Mouse (Mus musculus) left cerebral cortex, postnatal 25 days (tissue): Measurements from ENCODE around the gene B3gnt9. TPM values are rescaled to one million over a fixed set of nuclear protein-coding genes. Genes with fewer than 3 reads are reported as not detected.

Source experiments
- DNase-seq, 2 experiments: peaks; one replicate each; pipeline ENCODE4 v3.0.0; 2022; ENCODE audit warnings: low spot score in 2 of 2, mixed read lengths in 1 of 2
- intact Hi-C: fragments of 180-260 bp; cut with DNase I; formaldehyde crosslinking; loops from one replicate; pipeline ENCODE4 v1.15.1; 2025
- total RNA-seq, 2 experiments: library from RNA; stranded (reverse); gene quantifications; 2 replicates each; pipeline ENCODE4 v1.2.3; 2021

The B3gnt9 gene
- total RNA-seq, 2 experiments from 2014 or later: 2.1 to 2.4 TPM

GRCm38 (mm10) chr8:105285514-105285913 is 30.6 kb upstream of the B3gnt9 start:
- no peak for DNase-seq
- intact Hi-C loops: no loop called here

- DNase-seq: no peak
- intact Hi-C loops: no loop called here
These were observed 28.1 kb upstream of the B3gnt9 start for GRCm38 (mm10) chr8:105283074-105283473.

- intact Hi-C loops: no loop called here
- DNase-seq: no peak
These were observed 27.3 kb upstream of the B3gnt9 start for GRCm38 (mm10) chr8:105282239-105282638.

GRCm38 (mm10) chr8:105281821-105282220 is 26.9 kb upstream of the B3gnt9 start:
- intact Hi-C loops: no loop called here

GRCm38 (mm10) chr8:105280567-105280966 is 25.6 kb upstream of the B3gnt9 start:
- intact Hi-C loops: no loop called here
- DNase-seq: no peak

More at GRCm38 (mm10) chr8:105281821-105282220, 26.9 kb upstream of the B3gnt9 start:
- DNase-seq: no peak

GRCm38 (mm10) chr8:105278911-105279334 is 24.0 kb upstream of the B3gnt9 start:
- DNase-seq: peak; percentile 84 to 90
- intact Hi-C loops: no loop called here

- intact Hi-C loops: no loop called here
- peak in 1 of 2 experiments; percentile 48 for DNase-seq
These were observed 21.6 kb upstream of the B3gnt9 start for GRCm38 (mm10) chr8:105276292-105277120.

- intact Hi-C loops: no loop called here
- no peak for DNase-seq
These were observed 20.9 kb upstream of the B3gnt9 start, which contains the start of gene Nol3 for GRCm38 (mm10) chr8:105275840-105276239. Gene Nol3, plus strand, starts transcription at chr8:105276140.

- DNase-seq: no peak
- intact Hi-C loops: no loop called here
These were observed 20.4 kb upstream of the B3gnt9 start for GRCm38 (mm10) chr8:105275387-105275786.

GRCm38 (mm10) chr8:105270916-105271186 is 15.9 kb upstream of the B3gnt9 start:
- intact Hi-C loops: no loop called here
- no peak for DNase-seq

GRCm38 (mm10) chr8:105270101-105270915 is 15.4 kb upstream of the B3gnt9 start:
- intact Hi-C loops: no loop called here

GRCm38 (mm10) chr8:105269461-105269947 is 14.6 kb upstream of the B3gnt9 start, which contains the start of gene Hsf4:
Gene Hsf4, plus strand, starts transcription at chr8:105269801.
- peak; percentile 47 to 55 for DNase-seq
- intact Hi-C loops: no loop called here

More at GRCm38 (mm10) chr8:105270101-105270915, 15.4 kb upstream of the B3gnt9 start:
- no peak for DNase-seq

- DNase-seq: no peak
- intact Hi-C loops: no loop called here
These were observed 14.1 kb upstream of the B3gnt9 start for GRCm38 (mm10) chr8:105269075-105269458.

- intact Hi-C loops: loop anchor here (1.0 kb wide), 1 partner anchor 21 kb away; the partner anchor contains the start of gene 4931428F04Rik
- peak; percentile 86 to 93 for DNase-seq
These were observed 13.6 kb upstream of the B3gnt9 start for GRCm38 (mm10) chr8:105268342-105269074.

- intact Hi-C loops: no loop called here
- DNase-seq: no peak
These were observed 11.8 kb upstream of the B3gnt9 start for GRCm38 (mm10) chr8:105266775-105267174.

- DNase-seq: no peak
- intact Hi-C loops: no loop called here
These were observed 10.2 kb upstream of the B3gnt9 start for GRCm38 (mm10) chr8:105265128-105265527.

GRCm38 (mm10) chr8:105264024-105264982 is 9.3 kb upstream of the B3gnt9 start, which contains the start of the genes Tradd and Fbxl8:
Gene Tradd, minus strand, starts transcription at chr8:105264609.
Gene Fbxl8, plus strand, starts transcription at chr8:105264648.
- DNase-seq: no peak
- intact Hi-C loops: no loop called here

- DNase-seq: no peak
- intact Hi-C loops: no loop called here
These were observed 8.4 kb upstream of the B3gnt9 start for GRCm38 (mm10) chr8:105263244-105263912.
